Mouse (Mus musculus) CD4-positive, CD25-positive, alpha-beta regulatory T cell, adult 4 months (primary cell): ENCODE data around the gene Nxpe4. TPM values are rescaled to one million over a fixed set of nuclear protein-coding genes. Genes with fewer than 3 reads are reported as not detected.
A peak's percentile ranks its signal among the peaks of the same experiment; 100 is the strongest.
"Not testable (repeated sequence)": the region's sequence is repeated elsewhere in the genome, so short reads cannot be mapped to it uniquely, and the experiment has no call there.

Experiments
- ATAC-seq: one replicate; pipeline ENCODE4 v1.8.0; 2017
- polyA plus RNA-seq, 2 experiments: library from polyadenylated mRNA; unstranded; fragments of 100-300 nt; shearing (Covaris generic); gene quantifications; one replicate each; pipeline ENCODE4 v1.2.1; 2017

The Nxpe4 gene
- polyA plus RNA-seq, 2 experiments from 2014 or later, result 0.17 to 0.27 TPM

DNA sequence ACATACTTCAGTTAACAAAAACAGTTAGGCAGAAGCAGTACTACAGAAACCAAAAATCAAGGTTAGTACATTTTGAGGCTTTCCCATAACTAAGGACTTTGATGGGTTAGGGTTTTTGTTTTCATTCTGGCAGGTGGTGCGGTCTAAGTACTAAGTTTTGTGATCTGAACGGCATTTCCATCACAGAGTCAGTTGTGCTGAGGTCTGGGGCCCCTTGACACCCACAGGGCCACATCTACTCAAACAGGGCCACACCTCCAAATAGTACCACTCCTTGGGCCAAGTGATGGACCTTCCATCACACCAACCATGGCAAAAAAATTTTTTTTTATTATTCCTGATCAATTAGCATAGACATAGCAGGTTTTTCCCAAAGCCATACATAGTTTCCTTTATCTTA, 251.8 kb downstream of the Nxpe4 start:
- no peak for ATAC-seq

DNA sequence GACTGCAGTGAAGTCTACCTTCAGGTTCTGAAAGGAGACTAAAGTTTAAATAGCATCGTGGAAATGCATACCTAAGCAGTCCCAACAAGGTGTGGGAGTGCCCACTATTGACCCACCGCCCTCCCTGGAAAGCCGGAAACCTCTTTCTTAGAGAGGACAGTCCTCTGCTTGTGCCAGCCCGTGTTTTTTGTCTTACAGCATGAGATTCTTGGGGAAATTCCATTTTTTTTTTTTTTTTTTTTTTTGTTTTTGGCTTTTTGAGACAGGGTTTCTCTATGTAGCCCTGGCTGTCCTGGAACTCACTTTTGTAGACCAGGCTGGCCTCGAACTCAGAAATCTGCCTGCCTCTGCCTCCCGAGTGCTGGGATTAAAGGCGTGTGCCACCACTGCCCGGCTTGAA, 255.5 kb downstream of the Nxpe4 start:
- not testable (repeated sequence) for ATAC-seq

DNA sequence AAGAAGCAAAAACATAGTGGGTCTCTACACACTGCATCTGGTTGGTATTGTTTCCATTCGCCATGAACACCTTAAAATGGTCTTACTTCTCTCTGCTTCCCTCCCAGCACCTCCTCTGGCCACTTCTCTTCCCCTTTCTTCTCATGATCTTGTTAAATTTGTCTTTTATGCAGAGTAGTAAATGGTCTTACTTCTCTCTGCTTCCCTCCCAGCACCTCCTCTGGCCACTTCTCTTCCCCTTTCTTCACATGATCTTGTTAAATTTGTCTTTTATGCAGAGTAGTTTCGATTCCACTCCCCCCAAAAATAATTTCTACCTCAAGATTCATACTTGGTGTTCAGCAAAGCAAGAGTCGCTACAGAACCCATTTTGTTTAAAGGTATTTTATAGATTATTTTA, 256.2 kb downstream of the Nxpe4 start:
- no peak for ATAC-seq

DNA sequence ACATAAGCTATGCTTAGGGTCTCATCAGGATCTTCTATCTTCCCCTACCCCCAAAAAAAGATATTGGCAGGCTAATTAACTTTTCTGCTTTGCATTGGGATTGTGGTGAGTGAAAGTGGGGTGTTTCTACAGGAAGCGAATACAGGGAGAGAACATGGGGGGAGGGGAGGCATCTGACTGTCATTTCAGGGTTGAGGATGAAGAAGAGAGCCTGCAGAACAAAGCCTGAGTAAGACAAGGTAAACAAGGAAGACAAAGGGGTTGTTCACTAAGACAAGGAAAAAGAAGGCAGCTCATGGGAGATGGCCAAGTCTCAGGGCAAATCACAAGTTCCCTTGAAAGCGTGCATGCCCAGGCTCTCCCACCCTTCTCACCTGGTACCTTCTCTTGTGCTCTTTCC, 256.6 kb downstream of the Nxpe4 start:
- no peak for ATAC-seq

- ATAC-seq, result no peak
Observed at GRCm38 (mm10) chr9:48418829-48419228, 257.0 kb downstream of the Nxpe4 start.

DNA sequence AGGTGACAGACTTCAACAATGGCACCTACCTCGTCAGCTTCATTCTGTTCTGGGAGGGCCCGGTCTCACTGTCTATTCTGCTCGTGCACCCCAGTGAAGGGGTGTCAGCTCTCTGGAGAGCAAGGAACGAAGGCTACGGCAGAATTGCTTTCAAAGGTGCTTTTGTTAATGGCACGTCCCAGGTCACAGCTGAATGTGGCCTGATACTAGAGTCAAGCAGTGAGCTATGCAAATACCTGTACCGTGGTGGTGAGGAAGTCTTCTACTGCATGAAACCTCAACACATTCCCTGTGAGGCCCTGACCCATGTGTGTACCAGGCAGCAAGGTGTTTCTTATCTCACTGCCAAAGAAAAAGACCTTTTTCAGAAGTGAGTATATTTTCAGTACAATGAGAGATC, 258.6 kb downstream of the Nxpe4 start:
- no peak for ATAC-seq

DNA sequence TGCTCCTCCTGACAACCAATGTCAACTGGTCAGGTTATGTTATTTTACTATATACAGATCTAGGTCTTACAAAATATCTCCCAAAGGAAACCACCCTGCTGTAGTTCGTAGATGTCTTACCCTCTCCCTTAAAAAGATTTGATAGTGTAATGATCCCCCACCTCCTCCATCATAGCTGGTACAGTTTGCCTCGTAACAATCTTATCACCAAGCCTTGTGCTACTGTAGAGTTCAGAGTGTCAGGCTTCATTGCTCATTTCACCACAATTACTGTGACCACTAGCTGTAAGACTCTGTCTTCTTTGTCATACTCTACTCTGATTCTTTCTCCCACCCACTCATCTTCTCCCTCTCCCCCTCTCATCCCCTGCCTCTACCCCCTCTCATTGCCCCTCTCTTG, 259.2 kb downstream of the Nxpe4 start:
- ATAC-seq, result no peak

DNA sequence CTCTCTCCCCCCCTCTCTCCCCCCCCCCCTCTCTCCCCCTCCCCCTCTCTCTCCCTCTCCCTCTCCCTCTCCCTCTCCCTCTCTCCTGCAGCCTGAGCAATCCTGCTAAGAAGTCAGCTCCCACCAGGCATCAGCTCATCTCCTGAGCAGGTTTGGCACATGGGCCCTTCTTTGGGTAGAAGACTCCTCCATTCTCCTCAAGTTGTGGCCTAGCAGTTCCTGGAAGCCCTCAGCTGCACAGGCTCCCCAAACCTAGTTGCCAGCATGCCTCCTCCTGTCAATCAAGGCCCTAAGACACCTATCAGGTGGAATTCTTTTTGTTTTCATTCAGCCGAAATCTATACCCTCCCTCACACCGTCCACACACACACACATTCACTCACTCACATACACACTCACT, 259.7 kb downstream of the Nxpe4 start:
- no peak for ATAC-seq

DNA sequence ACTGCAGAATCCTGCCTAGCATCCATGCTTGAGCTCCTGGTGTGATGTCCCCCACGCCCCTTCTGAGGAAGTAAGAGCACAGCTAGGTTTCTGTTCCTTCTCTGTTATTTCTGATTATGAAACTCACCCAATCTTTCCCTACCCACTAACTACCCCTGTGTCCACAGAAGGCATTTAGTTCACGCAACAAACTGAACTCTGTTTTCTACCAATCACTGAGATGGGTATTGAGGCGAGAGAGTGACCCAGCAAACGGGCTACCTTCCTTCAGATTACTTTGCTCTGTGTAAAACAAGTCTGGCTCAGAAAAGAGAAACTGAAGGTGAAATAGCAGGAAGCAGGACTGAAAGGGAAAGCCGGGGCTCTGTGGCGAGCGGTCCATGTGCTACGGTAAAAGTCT, 260.6 kb downstream of the Nxpe4 start:
- no peak for ATAC-seq

DNA sequence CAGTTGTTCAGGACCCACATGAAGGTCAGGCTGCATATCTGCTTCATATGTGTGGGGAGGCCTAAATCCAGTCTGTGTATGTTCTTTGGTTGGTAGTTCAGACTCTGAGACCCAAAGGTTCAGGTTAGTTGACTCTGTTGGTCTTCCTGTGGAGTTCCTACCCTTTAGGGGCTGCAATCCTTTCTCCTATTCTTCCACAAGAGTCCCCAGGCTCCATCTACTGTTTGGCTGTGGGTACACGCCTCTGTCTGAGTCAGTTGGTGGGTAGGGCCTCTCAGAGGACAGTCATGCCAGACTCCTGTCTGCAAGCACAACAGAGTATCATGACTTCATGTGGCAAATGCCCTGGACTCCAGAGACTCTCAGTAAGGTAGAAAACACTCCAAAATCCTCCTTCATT, 261.4 kb downstream of the Nxpe4 start:
- no peak for ATAC-seq

- no peak for ATAC-seq
Observed at GRCm38 (mm10) chr9:48427176-48427575, 265.4 kb downstream of the Nxpe4 start.

GRCm38 (mm10) chr9:48432449-48432848, 270.6 kb downstream of the Nxpe4 start:
- no peak for ATAC-seq

- no peak for ATAC-seq
Observed at GRCm38 (mm10) chr9:48443873-48444272, 282.1 kb downstream of the Nxpe4 start.

- ATAC-seq, result no peak
Observed at GRCm38 (mm10) chr9:48444821-48445220, 283.0 kb downstream of the Nxpe4 start.

- peak; percentile 46 for ATAC-seq
Observed at GRCm38 (mm10) chr9:48447783-48448209, 286.0 kb downstream of the Nxpe4 start.

Other genes starting within 250 kb of the Nxpe4 start
- under 1 TPM; 0.09 to 0.57 TPM for gene Nxpe2, start 191.4 kb downstream of the Nxpe4 start, polyA plus RNA-seq